Mouse (Mus musculus) forelimb bud, embryonic 11.5 days (tissue): ENCODE data around the gene Gm9767.
A peak's percentile ranks its signal among the peaks of the same experiment; 100 is the strongest.

Experiments used
- DNase-seq: peaks from one replicate; pipeline ENCODE4 v3.0.0-alpha.2; 2012; ENCODE audit warnings: low read depth, low spot score

Gm9767 gene

GRCm38 (mm10) chr10:26077671-26078481 lies at the start of gene Gm9767:
Gene Gm9767, plus strand, starts transcription at chr10:26078255.
- peak; percentile 23 for DNase-seq

- DNase-seq = no peak
These were observed 43.1 kb upstream of the Gm9767 start for GRCm38 (mm10) chr10:26034931-26035330.

GRCm38 (mm10) chr10:26051177-26051576 lies 26.9 kb upstream of the Gm9767 start:
- DNase-seq = no peak

GRCm38 (mm10) chr10:26059662-26060307 lies 18.3 kb upstream of the Gm9767 start:
- no peak for DNase-seq

GRCm38 (mm10) chr10:26063071-26063470 lies 15.0 kb upstream of the Gm9767 start:
- no peak for DNase-seq

- no peak for DNase-seq
These were observed 6.1 kb upstream of the Gm9767 start for GRCm38 (mm10) chr10:26071986-26072385.

- no peak for DNase-seq
These were observed 1.1 kb upstream of the Gm9767 start for GRCm38 (mm10) chr10:26076949-26077348.

DNA sequence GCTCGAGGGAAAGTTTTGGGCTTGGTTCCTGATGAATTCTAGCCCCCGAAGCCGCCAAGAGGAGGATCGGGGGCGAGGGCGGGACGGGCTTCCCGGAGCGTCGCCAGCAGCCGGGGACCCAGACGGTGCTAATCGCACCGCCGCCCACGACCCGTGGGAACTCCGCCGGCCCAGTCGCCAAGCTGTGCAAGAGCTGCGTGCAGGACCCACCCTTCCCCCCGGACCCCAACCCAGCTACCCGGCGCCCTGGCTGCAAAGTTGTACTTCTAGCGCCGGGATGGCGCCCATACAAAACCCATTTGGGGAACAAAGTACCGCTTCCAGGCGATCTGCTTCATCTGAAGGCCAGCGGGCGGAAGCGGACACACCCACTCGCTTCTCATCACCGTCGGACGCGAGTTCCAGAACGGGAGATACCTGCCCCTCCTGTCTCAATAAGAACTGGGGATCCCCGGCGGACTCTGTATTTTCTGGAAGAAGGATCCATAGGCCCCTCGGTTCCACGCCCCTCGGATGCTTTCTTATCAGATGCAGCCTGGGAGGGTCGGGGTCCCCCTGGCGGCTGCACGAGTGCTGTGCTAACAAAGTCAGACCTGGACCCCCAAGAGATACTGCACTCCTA lies 577 bp downstream of the Gm9767 start, which contains the start of gene Tmem200a:
TSS of gene Tmem200a (minus strand) at position 532 of the 622 bp plus-strand sequence.
- peak; percentile 76 for DNase-seq

DNA sequence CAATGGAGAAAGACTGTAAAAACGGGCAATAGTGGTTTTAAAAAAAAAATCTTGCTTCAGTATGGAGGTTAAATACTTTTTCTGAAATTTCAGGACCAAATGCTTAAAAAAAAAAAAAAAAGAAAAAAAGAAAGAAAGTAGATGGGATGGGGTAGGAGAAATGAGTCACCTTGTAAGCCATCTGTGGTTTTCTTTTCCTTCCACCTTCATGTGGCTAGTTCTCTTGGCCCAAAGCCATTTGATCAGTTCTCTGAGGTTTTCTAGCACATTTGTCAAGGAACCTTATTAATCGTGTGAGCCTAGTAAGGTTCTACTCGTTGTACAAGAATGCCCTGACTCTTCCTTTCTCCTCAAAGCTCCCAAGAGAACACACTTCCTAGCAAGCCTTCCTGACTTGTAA lies 1.6 kb downstream of the Gm9767 start:
- DNase-seq = no peak

DNA sequence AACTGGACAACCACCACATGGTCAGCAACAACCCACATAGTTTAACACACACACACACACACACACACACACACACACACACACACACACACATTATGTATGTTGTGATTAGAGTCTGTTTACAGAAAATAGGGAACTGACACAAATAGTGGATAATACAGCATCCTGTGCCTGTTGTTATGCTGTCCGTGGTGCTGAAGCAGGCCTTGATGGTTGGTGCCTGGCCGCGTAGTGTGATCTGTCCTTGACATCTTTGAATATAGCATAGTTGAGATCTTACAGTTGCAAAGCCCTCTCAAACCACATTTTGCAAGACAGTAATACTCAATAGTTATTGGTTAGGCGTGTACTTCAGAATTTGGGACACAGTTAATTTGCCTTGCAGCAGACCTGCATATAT lies 4.0 kb downstream of the Gm9767 start:
- DNase-seq = peak; percentile 49

DNA sequence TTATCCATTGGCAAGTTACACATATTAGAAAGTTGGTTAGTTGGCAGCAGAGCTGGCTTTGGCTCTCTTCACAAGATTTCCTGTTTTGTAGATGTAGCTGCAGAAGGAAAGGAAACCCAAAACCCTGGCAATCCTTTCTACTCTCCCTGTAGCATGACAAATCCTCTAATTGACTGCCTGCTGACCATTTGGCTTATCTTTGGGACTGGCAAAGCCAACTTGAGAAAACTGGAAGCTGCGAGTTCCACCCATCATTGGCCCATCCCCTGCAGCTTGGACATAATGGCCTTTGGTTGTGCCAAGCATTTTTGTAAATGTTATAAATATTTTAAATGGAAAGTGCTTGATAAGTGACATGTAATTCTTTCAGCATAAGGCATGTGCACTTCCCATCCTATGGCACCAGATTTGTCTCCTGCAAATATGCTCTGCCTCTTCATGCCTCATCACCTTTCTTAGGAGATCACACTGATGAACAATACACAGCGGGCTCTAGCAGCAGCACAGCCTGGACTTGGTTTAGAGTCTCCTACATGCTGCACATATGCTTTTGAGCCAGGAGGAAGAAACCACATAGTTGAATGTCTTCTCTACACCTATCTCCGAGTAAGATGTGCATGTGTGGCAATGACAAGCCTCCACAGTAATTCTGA lies 25.4 kb downstream of the Gm9767 start:
- DNase-seq = no peak

GRCm38 (mm10) chr10:26114409-26114808 lies 36.4 kb downstream of the Gm9767 start:
- DNase-seq = no peak

DNA sequence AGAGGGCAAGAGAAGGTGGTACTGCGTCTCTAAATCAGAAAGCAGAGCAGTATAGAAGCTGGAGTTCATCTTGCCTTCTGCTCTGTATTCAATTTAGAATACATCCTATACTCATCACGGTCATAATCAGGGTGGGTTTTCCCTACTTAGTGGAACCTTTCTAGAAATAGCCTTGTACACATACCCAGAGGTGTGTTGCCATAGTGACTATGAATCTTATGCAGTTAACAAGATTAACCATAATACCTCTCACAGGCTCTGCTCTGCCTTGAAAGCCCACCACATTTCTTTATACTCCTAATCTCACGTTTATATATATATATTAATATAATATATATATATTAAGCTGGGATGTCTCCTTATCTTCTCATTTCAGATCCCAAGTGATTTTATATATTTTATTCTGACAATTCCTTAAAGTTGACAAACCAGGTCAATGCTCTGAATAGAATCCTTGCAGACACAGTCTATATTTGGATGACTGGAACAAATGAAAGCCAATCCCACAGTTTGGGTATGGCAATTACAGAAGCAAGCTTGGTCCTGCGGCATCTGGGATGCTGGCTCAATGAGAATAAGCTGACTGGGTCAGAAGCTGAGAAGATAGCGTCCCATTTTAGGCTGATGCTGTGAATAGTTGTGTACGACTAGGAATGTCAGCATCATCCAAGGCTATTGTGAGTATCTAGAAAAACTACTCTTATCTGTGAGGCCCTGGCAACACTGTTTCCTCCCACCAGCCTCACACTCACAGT lies 41.2 kb downstream of the Gm9767 start:
- DNase-seq = no peak

DNA sequence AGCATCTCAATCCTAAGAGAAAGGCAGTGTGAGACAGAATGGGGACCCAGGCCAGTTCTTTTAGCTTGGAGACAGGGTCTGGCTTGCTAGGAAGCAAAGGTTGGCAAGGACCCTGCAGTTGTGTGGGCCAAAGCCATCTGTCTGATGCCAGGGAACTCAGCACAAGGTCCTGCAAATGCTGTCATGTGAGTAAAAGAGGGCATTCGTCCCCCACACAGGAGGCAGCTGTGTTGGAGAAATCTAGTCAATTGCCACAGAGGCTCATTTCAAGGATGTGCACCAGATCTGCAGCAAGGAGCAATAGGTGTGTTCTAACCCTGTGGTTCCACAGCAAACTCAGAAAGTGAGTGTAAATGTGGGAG lies 41.7 kb downstream of the Gm9767 start:
- no peak for DNase-seq
